Mouse (Mus musculus): ENCODE data around the gene Foxn1. TPM values are rescaled to one million over a fixed set of nuclear protein-coding genes. Genes with fewer than 3 reads are reported as not detected.

Foxn1 gene
- total RNA-seq, 1 experiment: not detected

DNA sequence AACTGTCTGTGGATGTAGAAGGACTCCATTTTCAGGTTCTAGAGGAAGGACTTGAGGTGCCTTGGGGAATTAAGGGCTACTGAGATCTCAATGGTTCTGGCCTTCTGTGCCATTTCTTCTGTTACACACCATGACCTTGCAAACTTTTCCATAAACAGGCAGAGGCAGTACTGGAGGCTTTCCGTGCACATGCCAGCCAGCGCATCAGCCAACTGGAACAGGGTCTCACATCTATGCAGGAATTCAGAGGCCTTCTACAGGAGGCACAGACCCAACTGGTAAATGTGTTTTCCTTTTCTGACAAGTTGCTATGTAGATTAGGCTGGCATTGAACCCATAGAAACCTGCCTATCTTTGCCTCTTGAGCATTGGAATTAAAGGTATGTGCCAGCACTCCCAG is 72.7 kb downstream of the Foxn1 start:
- no peak overlapping the region for H3K9ac ChIP-seq (ENCODE audit: insufficient read depth, low read depth, low read length, poor library complexity, severe bottlenecking)
- no peak for DNase-seq (ENCODE audit: low read depth, low spot score)
- no peak overlapping the region for H3K27ac ChIP-seq (ENCODE audit: insufficient read depth, low read depth, low read length, poor library complexity, severe bottlenecking)
- no peak overlapping the region for H3K4me3 ChIP-seq (ENCODE audit: insufficient read depth in 1 of 2, low read depth in 1 of 2, low read length in 2 of 2, poor library complexity in 1 of 2, severe bottlenecking in 1 of 2)
- no peaks in the 10 kb centered on the region for H3K9me3 ChIP-seq (ENCODE audit: control insufficient read depth, insufficient read depth, low read depth, low read length)
- peaks cover 44% of the 10 kb centered on the region for H3K36me3 ChIP-seq (ENCODE audit: control insufficient read depth, insufficient read depth, low read length, poor library complexity, severe bottlenecking)
- in situ Hi-C loops (cut with MboI; ENCODE audit: low sequenced_read_pairs in 2 of 2, unreplicated experiment in 2 of 2): no loop called here
- H3K4me1 ChIP-seq (ENCODE audit: control insufficient read depth in 2 of 2, insufficient read depth in 2 of 2, low read length in 2 of 2, poor library complexity in 1 of 2): peaks cover 0 to 7% of the 10 kb centered on the region in 2 experiments; a peak in 1 of 4 replicates
- TF ChIP-seq ZC3H11A (IDR thresholded peaks at IDR 0.05; ENCODE audit: borderline replicate concordance, low read depth, low read length): no peak
- no peak for TF ChIP-seq MAFK (IDR thresholded peaks at IDR 0.05; ENCODE audit: insufficient read depth, low read depth, low read length)
- TF ChIP-seq CHD2 (IDR thresholded peaks at IDR 0.05; ENCODE audit: low read depth, low read length): no peak
- TF ChIP-seq HCFC1 (IDR thresholded peaks at IDR 0.05; ENCODE audit: borderline replicate concordance, insufficient read depth, low read length): no peak
- TF ChIP-seq ZNF384 (IDR thresholded peaks at IDR 0.05; ENCODE audit: low read depth, low read length): no peak

DNA sequence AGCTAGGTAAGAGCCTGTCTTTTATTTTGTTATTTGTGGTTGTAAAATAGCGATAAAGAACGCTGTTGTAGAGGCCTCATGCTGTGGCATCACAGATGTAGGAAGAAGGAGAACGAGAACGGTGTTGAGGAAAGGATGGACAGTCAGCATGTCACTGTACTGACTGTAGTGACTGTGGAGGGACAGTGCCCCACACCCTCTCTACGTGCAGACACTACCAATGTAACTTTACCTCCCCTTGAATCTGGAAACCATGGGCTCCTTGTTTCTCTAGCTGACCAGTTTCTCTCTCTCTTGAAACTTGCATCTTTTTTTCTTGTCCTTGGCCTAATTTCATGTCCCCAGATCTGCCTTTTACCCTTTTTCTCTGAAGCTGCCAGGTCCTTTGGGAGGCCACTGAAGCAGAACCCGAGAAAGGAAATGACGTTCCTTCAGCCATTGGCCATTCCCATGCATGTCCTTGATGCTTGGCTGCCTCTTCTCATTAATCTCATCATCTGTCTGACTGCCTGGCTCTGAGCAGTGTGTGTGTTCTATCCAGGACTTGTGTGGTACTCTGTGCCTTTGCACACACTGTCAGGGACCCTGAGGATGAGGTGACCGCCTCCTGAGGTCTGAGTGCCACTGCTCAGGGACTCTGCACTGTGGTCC is 75.4 kb downstream of the Foxn1 start:
- Histone ChIP-seq H3K9me3 (ENCODE audit: control insufficient read depth, insufficient read depth, low read depth, low read length) (no peaks in the 10 kb centered on the region), H3K4me1 (ENCODE audit: control insufficient read depth in 2 of 2, insufficient read depth in 2 of 2, low read length in 2 of 2, poor library complexity in 1 of 2) (peaks cover 0 to 3% of the 10 kb centered on the region in 2 experiments; a peak in 1 of 4 replicates), H3K36me3 (ENCODE audit: control insufficient read depth, insufficient read depth, low read length, poor library complexity, severe bottlenecking) (peaks cover 38% of the 10 kb centered on the region), H3K9ac (ENCODE audit: insufficient read depth, low read depth, low read length, poor library complexity, severe bottlenecking) (no peak overlapping the region), H3K27ac (ENCODE audit: insufficient read depth, low read depth, low read length, poor library complexity, severe bottlenecking) (no peak overlapping the region; the same call in 1 of the 2 replicates), H3K4me3 (ENCODE audit: insufficient read depth in 1 of 2, low read depth in 1 of 2, low read length in 2 of 2, poor library complexity in 1 of 2, severe bottlenecking in 1 of 2) (no peak overlapping the region)
- in situ Hi-C loops (cut with MboI; ENCODE audit: low sequenced_read_pairs in 2 of 2, unreplicated experiment in 2 of 2): no loop called here
- TF ChIP-seq ZC3H11A (IDR thresholded peaks at IDR 0.05; ENCODE audit: borderline replicate concordance, low read depth, low read length) (no peak), HCFC1 (IDR thresholded peaks at IDR 0.05; ENCODE audit: borderline replicate concordance, insufficient read depth, low read length) (no peak), MAFK (IDR thresholded peaks at IDR 0.05; ENCODE audit: insufficient read depth, low read depth, low read length) (no peak), CHD2 (IDR thresholded peaks at IDR 0.05; ENCODE audit: low read depth, low read length) (no peak), ZNF384 (IDR thresholded peaks at IDR 0.05; ENCODE audit: low read depth, low read length) (no peak)
- no peak for DNase-seq (ENCODE audit: low read depth, low spot score)

Other genes starting within 250 kb of the Foxn1 start
- 74.4 and 78.2 TPM in 2 replicates for gene Traf4, start 221.0 kb downstream of the Foxn1 start, total RNA-seq (2012; rRNA removed)
- gene Nek8, start 209.9 kb downstream of the Foxn1 start, total RNA-seq (2012; rRNA removed): 15.3 and 25.4 TPM in 2 replicates
- 75.6 and 78.6 TPM in 2 replicates for gene Tlcd1, start 209.8 kb downstream of the Foxn1 start, total RNA-seq (2012; rRNA removed)
- 2,611 and 2,664 TPM in 2 replicates for gene Rpl23a, start 203.0 kb downstream of the Foxn1 start, total RNA-seq (2012; rRNA removed)
- gene Rab34, start 198.1 kb downstream of the Foxn1 start, total RNA-seq (2012; rRNA removed): 33.8 and 36.1 TPM in 2 replicates
- 0.80 and 1.1 TPM in 2 replicates for gene Proca1, start 193.2 kb downstream of the Foxn1 start, total RNA-seq (2012; rRNA removed)
- 81.3 and 123 TPM in 2 replicates for gene Sdf2, start 140.8 kb downstream of the Foxn1 start, total RNA-seq (2012; rRNA removed)
- gene Supt6, start 140.6 kb downstream of the Foxn1 start, total RNA-seq (2012; rRNA removed): 60.6 and 63.0 TPM in 2 replicates
- gene 2610507B11Rik, start 124.8 kb downstream of the Foxn1 start, total RNA-seq (2012; rRNA removed): 210 and 285 TPM in 2 replicates
- gene BC030499, start 95.7 kb downstream of the Foxn1 start, total RNA-seq (2012; rRNA removed): 2.0 TPM in 2 replicates
- 58.2 and 96.2 TPM in 2 replicates for gene Spag5, start 85.0 kb downstream of the Foxn1 start, total RNA-seq (2012; rRNA removed)
- 5.0 and 9.8 TPM in 2 replicates for gene Aldoc, start 63.6 kb downstream of the Foxn1 start, total RNA-seq (2012; rRNA removed)
- 45.7 and 78.9 TPM in 2 replicates for gene Pigs, start 58.1 kb downstream of the Foxn1 start, total RNA-seq (2012; rRNA removed)
- gene Unc119, start 43.1 kb downstream of the Foxn1 start, total RNA-seq (2012; rRNA removed): 22.2 and 24.5 TPM in 2 replicates
- gene Slc13a2, start 35.7 kb upstream of the Foxn1 start, total RNA-seq (2012; rRNA removed): 0.13 TPM in 1 of 2 replicates, not detected in the other
- gene Slc46a1, start 79.1 kb upstream of the Foxn1 start, total RNA-seq (2012; rRNA removed): 21.4 and 29.0 TPM in 2 replicates
- gene Sarm1, start 111.2 kb upstream of the Foxn1 start, total RNA-seq (2012; rRNA removed): 3.7 and 5.0 TPM in 2 replicates
- gene Vtn, start 112.5 kb upstream of the Foxn1 start, total RNA-seq (2012; rRNA removed): 0.26 TPM in 1 of 2 replicates, not detected in the other
- gene Sebox, start 116.9 kb upstream of the Foxn1 start, total RNA-seq (2012; rRNA removed): 0.31 and 0.32 TPM in 2 replicates
- gene Tmem199, start 125.6 kb upstream of the Foxn1 start, total RNA-seq (2012; rRNA removed): 73.1 and 73.8 TPM in 2 replicates
- 88.3 and 88.5 TPM in 2 replicates for gene Poldip2, start 125.6 kb upstream of the Foxn1 start, total RNA-seq (2012; rRNA removed)
- gene Tnfaip1, start 149.8 kb upstream of the Foxn1 start, total RNA-seq (2012; rRNA removed): 18.0 and 28.3 TPM in 2 replicates
- gene Ift20, start 149.8 kb upstream of the Foxn1 start, total RNA-seq (2012; rRNA removed): 45.8 and 59.2 TPM in 2 replicates
- gene Tmem97, start 164.2 kb upstream of the Foxn1 start, total RNA-seq (2012; rRNA removed): 248 and 312 TPM in 2 replicates

All from ES-E14 (cell line).